Mouse (Mus musculus) intestine, embryonic 14.5 days (tissue): ENCODE data around the gene Nfs1. TPM values are rescaled to one million over a fixed set of nuclear protein-coding genes. Genes with fewer than 3 reads are reported as not detected.
A peak's percentile ranks its signal among the peaks of the same experiment; 100 is the strongest.

Experiments
- ATAC-seq: fragments of 200-750 bp; cut with Nextera tagmentation; replicated peaks from 2 replicates; pipeline ENCODE4 v1.8.0; 2017; ENCODE audit warnings: low read depth, moderate number of reproducible peaks, moderate TSS enrichment, moderate library complexity; ENCODE audit not compliant: low FRiP score, low TSS enrichment
- DNase-seq: peaks from one replicate; pipeline ENCODE4 v3.0.0-alpha.2; 2018; ENCODE audit warnings: low spot score
- H3K27ac ChIP-seq: fragments of 300-500 bp; sonication (generic); 2 replicates; pipeline ENCODE4 v1.5.1; 2014; ENCODE audit warnings: low read depth, mild to moderate bottlenecking, control low read depth
- H3K27me3 ChIP-seq: fragments of 300-500 bp; sonication (generic); replicated peaks from 2 replicates; pipeline ENCODE4 v1.6.1; 2014; ENCODE audit warnings: low read length, control low read depth; ENCODE audit not compliant: control insufficient read depth, insufficient read depth
- H3K36me3 ChIP-seq: fragments of 300-500 bp; sonication (generic); 2 replicates; pipeline ENCODE4 v1.6.1; 2014; ENCODE audit warnings: low read length, control low read depth; ENCODE audit not compliant: control insufficient read depth, insufficient read depth
- H3K4me1 ChIP-seq: fragments of 300-500 bp; sonication (generic); replicated peaks from 2 replicates; pipeline ENCODE4 v1.6.1; 2014; ENCODE audit warnings: low read length, control low read depth, mixed read lengths; ENCODE audit not compliant: control insufficient read depth, insufficient read depth
- H3K4me2 ChIP-seq: fragments of 300-500 bp; sonication (generic); 2 replicates; pipeline ENCODE4 v1.6.1; 2014; ENCODE audit warnings: low read length
- H3K4me3 ChIP-seq: fragments of 300-500 bp; sonication (generic); 2 replicates; pipeline ENCODE4 v1.5.1; 2014; ENCODE audit warnings: low read depth, low read length, control low read depth, mixed read lengths
- H3K9ac ChIP-seq: fragments of 300-500 bp; sonication (generic); 2 replicates; pipeline ENCODE4 v1.6.1; 2014; ENCODE audit warnings: mild to moderate bottlenecking, low read length
- H3K9me3 ChIP-seq: fragments of 300-500 bp; sonication (generic); 2 replicates; pipeline ENCODE4 v1.6.1; 2016; ENCODE audit warnings: low read length, control low read depth; ENCODE audit not compliant: control insufficient read depth
- WGBS: fragments of 180-500 bp; shearing (Covaris S2); extraction: QIAGEN DNeasy Blood & Tissue Kit; methylation state at CpG from one replicate; pipeline ENCODE4 v1.1.7; 2014; 5-methylcytosine and 5-hydroxymethylcytosine counted together
- polyA plus RNA-seq: library from polyadenylated mRNA; unstranded; fragments of >200 nt; fragmentation: Nextera tagmentation; extraction: Ambion mirVana; gene quantifications from 2 replicates; pipeline ENCODE4 v1.2.1, GENCODE M21; 2014

Nfs1 gene
- polyA plus RNA-seq, 1 experiment from 2014 or later, result 51.1 TPM

- no peaks in the 10 kb centered on the region for H3K4me1 ChIP-seq
- no peak overlapping the region for H3K4me3 ChIP-seq
- peaks cover 12% of the 10 kb centered on the region; the same call in 1 of the 2 replicates for H3K36me3 ChIP-seq
- H3K9me3 ChIP-seq, result no peaks in the 10 kb centered on the region
- DNase-seq, result no peak
- no peak overlapping the region for H3K4me2 ChIP-seq
- no peak for ATAC-seq
- no peaks in the 10 kb centered on the region for H3K27me3 ChIP-seq
- no peak overlapping the region for H3K27ac ChIP-seq
- H3K9ac ChIP-seq, result no peak overlapping the region
- 85% methylated on average over 7 of the region's 7 CpGs for WGBS
Measured at GRCm38 (mm10) chr2:156087391-156088110, 56.4 kb downstream of the Nfs1 start.

- no peaks in the 10 kb centered on the region for H3K27me3 ChIP-seq
- DNase-seq (no peak), ATAC-seq (no peak)
- no peaks in the 10 kb centered on the region for H3K9me3 ChIP-seq
- no peaks in the 10 kb centered on the region; the same call in 1 of the 2 replicates for H3K4me1 ChIP-seq
- no peak overlapping the region for H3K9ac ChIP-seq
- no peak overlapping the region for H3K27ac ChIP-seq
- H3K4me3 ChIP-seq, result no peak overlapping the region
- H3K36me3 ChIP-seq, result no peaks in the 10 kb centered on the region; the same call in 1 of the 2 replicates
- 83% methylated on average over 3 of the region's 3 CpGs for WGBS
- no peak overlapping the region for H3K4me2 ChIP-seq
Measured at GRCm38 (mm10) chr2:156084541-156084940, 59.4 kb downstream of the Nfs1 start.

- no peaks in the 10 kb centered on the region; the same call in 1 of the 2 replicates for H3K4me1 ChIP-seq
- H3K36me3 ChIP-seq, result peaks cover 39% of the 10 kb centered on the region
- H3K27me3 ChIP-seq, result no peaks in the 10 kb centered on the region
- no peak overlapping the region for H3K4me3 ChIP-seq
- ATAC-seq (no peak), DNase-seq (peak; percentile 50)
- no peaks in the 10 kb centered on the region for H3K9me3 ChIP-seq
- WGBS, result 59% methylated on average over 7 of the region's 7 CpGs
- no peak overlapping the region for H3K4me2 ChIP-seq
- no peak overlapping the region for H3K9ac ChIP-seq
- no peak overlapping the region for H3K27ac ChIP-seq
Measured at GRCm38 (mm10) chr2:156080391-156080790, 63.6 kb downstream of the Nfs1 start.

- H3K9ac ChIP-seq, result no peak overlapping the region
- H3K27ac ChIP-seq, result no peak overlapping the region
- 44% methylated on average over 4 of the region's 4 CpGs for WGBS
- peaks cover 46% of the 10 kb centered on the region for H3K36me3 ChIP-seq
- no peak; the same call in 1 of the 2 replicates for ATAC-seq
- H3K4me1 ChIP-seq, result no peaks in the 10 kb centered on the region; the same call in 1 of the 2 replicates
- H3K9me3 ChIP-seq, result no peaks in the 10 kb centered on the region
- DNase-seq, result peak; percentile 50
- no peaks in the 10 kb centered on the region for H3K27me3 ChIP-seq
- no peak overlapping the region for H3K4me3 ChIP-seq
- H3K4me2 ChIP-seq, result no peak overlapping the region
Measured at GRCm38 (mm10) chr2:156079674-156080073, 64.3 kb downstream of the Nfs1 start.

- Histone ChIP-seq H3K27ac (no peak overlapping the region), H3K4me2 (no peak overlapping the region), H3K9me3 (no peaks in the 10 kb centered on the region), H3K4me1 (no peaks in the 10 kb centered on the region; the same call in 1 of the 2 replicates), H3K36me3 (peaks cover 51% of the 10 kb centered on the region), H3K9ac (no peak overlapping the region), H3K27me3 (no peaks in the 10 kb centered on the region), H3K4me3 (no peak overlapping the region)
- DNase-seq (peak; percentile 47), ATAC-seq (0 out of 2 replicates have a peak, but pooled peaks have one; percentile 24)
- 84% methylated on average over 8 of the region's 8 CpGs for WGBS
Measured at GRCm38 (mm10) chr2:156079183-156079560, 64.8 kb downstream of the Nfs1 start.

- Histone ChIP-seq H3K36me3 (peaks cover 57% of the 10 kb centered on the region), H3K4me3 (no peak overlapping the region), H3K9ac (no peak overlapping the region), H3K4me2 (no peak overlapping the region), H3K27ac (no peak overlapping the region), H3K9me3 (no peaks in the 10 kb centered on the region), H3K27me3 (no peaks in the 10 kb centered on the region), H3K4me1 (no peaks in the 10 kb centered on the region; the same call in 1 of the 2 replicates)
- WGBS, result 85% methylated on average over 16 of the region's 16 CpGs
- ATAC-seq (no peak), DNase-seq (peak; percentile 48)
Measured at GRCm38 (mm10) chr2:156078421-156079182, 65.4 kb downstream of the Nfs1 start.

- DNase-seq (peak; percentile 48), ATAC-seq (no peak)
- no peaks in the 10 kb centered on the region for H3K27me3 ChIP-seq
- H3K36me3 ChIP-seq, result peaks cover 68% of the 10 kb centered on the region
- H3K4me3 ChIP-seq, result no peak overlapping the region
- 95% methylated on average over 7 of the region's 7 CpGs for WGBS
- H3K27ac ChIP-seq, result no peak overlapping the region
- no peak overlapping the region for H3K9ac ChIP-seq
- H3K4me1 ChIP-seq, result no peaks in the 10 kb centered on the region; the same call in 1 of the 2 replicates
- no peaks in the 10 kb centered on the region for H3K9me3 ChIP-seq
- H3K4me2 ChIP-seq, result no peak overlapping the region
Measured at GRCm38 (mm10) chr2:156077461-156077860, 66.5 kb downstream of the Nfs1 start.

GRCm38 (mm10) chr2:156073725-156074124 is 70.3 kb downstream of the Nfs1 start:
- DNase-seq, result no peak

More at GRCm38 (mm10) chr2:156073725-156074124, 70.3 kb downstream of the Nfs1 start:
- no peak overlapping the region for H3K4me2 ChIP-seq
- H3K4me1 ChIP-seq, result no peaks in the 10 kb centered on the region
- no peaks in the 10 kb centered on the region for H3K27me3 ChIP-seq
- peaks cover 97% of the 10 kb centered on the region for H3K36me3 ChIP-seq
- WGBS, result 89% methylated on average over 15 of the region's 15 CpGs
- no peak for ATAC-seq
- no peak overlapping the region for H3K4me3 ChIP-seq
- no peaks in the 10 kb centered on the region for H3K9me3 ChIP-seq
- no peak overlapping the region for H3K9ac ChIP-seq
- no peak overlapping the region for H3K27ac ChIP-seq
